Mouse (Mus musculus) layer of hippocampus, adult 8-10 months (tissue): Measurements from ENCODE around the gene U2af2. TPM values are rescaled to one million over a fixed set of nuclear protein-coding genes. Genes with fewer than 3 reads are reported as not detected.

ENCODE experiments used
- DNase-seq, 2 experiments: peaks; one replicate each; pipeline ENCODE4 v3.0.0; 2022; ENCODE audit warnings: low spot score in 2 of 2
- microRNA-seq, 2 experiments: library from miRNA; unstranded; fragments of <30 nt; microRNA quantifications; one replicate each; pipeline ENCODE4 v1.2.0; 2022
- total RNA-seq, 4 experiments: library from RNA; stranded (reverse); gene quantifications; 2 replicates each; pipeline ENCODE4 v1.2.4; 2022

The U2af2 gene
- total RNA-seq, 4 experiments from 2014 or later: 175 to 196 (median 179) TPM

DNA sequence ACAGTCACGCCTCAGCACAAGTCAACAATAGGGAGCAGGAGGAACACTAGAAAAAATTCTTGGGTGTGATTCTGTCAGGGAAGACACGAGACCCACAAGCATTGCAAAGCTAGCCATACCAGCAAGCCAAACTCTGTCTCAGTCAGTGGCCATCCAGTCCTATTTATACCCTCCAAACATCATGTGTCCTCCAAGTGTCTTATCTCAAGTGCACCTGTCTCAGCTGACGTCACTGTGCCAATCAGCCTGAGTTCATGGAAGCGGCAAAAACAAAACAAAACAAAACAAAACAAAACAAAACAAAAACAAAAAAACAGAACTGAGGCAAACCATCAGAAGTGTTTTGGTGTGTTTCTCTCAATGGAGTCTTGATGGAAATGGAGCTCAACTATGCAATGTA is 46.3 kb downstream of the U2af2 start:
- no peak for DNase-seq

DNA sequence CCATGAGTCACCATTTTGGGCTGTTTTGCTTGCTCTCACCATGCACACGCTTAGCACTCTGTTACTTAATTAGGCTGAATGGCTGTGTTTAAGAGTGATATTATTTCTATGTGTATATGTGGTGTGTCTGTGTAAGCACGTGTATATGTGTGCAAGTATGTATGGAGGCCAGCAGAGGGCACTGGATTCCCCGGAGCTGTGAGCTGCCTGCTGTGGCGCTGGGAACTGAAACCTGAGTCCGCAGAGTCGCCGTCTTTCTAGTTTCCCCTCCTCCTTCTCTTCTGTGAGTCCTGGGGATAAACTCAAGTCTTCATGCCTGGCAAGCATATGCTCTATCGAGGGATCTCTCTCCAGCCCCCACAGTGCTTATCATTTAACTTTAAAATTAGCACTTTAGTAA is 47.4 kb downstream of the U2af2 start:
- no peak for DNase-seq

GRCm38 (mm10) chr7:5112701-5113100 is 50.8 kb downstream of the U2af2 start:
- no peak for DNase-seq

DNA sequence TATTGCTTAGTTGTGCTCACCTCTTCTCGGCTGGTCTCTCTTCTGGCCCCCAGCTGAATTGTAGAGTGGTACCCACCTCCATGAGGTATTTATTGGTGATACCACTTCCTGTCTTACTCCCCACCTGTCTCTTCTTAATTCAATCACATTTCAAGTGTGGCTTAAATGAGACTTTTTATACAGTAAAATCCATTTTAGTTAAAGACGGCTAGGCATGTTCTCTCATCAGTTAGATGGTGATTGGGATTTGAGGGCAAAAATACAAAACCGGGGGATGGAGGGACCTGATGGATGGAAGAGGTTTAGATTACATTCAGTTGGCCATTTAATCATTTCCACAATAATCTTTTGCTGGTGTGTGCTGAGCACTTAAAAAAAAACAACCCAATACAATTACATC is 54.9 kb downstream of the U2af2 start, which contains the start of gene Rfpl4:
Rfpl4 (minus strand) TSS at position 101 of the 400 bp plus-strand sequence.
- DNase-seq: no peak

DNA sequence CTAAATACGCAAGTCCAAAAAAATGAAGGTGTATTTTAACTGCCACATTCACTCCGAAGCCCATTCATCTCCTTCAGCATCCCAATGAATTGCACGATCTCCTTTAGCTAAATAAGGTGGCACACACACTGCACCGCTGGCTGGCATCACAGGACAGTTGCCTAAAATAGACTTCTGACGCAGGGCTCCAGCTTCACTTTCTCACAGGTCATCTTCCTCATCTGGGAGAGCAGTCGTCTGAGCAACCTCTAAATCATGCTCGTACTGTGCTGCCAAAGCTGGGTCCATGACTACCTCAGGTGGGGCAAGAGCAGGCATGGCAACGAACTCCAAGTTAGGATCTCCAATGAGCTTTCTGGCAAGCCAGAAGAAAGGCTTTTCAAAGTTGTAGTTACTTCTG is 63.1 kb downstream of the U2af2 start:
- no peak for DNase-seq

- DNase-seq: peak; percentile 50 to 61
Observed at GRCm38 (mm10) chr7:5125549-5126406, 63.8 kb downstream of the U2af2 start, which contains the start of gene Rasl2-9. Rasl2-9 (minus strand) TSS chr7:5125950.

Small RNAs within 50 kb of the gene (microRNA-seq; reads per million reads assigned to microRNA genes)
- gene Gm26217: 0 reads per million in 2 experiments

Other genes with a start within 250 kb of the U2af2 start
- gene Ube2s, start 249.6 kb upstream of the U2af2 start, total RNA-seq: 100 to 1,000 TPM; 113 to 119 (median 116) TPM
- 100 to 1,000 TPM; 133 to 179 (median 153) TPM for gene Shisa7, start 217.4 kb upstream of the U2af2 start, total RNA-seq
- gene Isoc2b, start 191.9 kb upstream of the U2af2 start, total RNA-seq: 1 to 10 TPM; 4.7 to 8.9 (median 6.9) TPM
- 10 to 100 TPM; 13.7 to 16.0 (median 14.2) TPM for gene Isoc2a, start 185.0 kb upstream of the U2af2 start, total RNA-seq
- under 1 TPM; 0.29 to 0.77 (median 0.39) TPM for gene Gm36210, start 155.6 kb upstream of the U2af2 start, total RNA-seq
- gene Zfp628, start 146.9 kb upstream of the U2af2 start, total RNA-seq: 10 to 100 TPM; 13.0 to 15.3 (median 13.9) TPM
- gene Nat14, start 140.1 kb upstream of the U2af2 start, total RNA-seq: 100 to 1,000 TPM in 2 of 4 experiments, 10 to 100 TPM in 2; 89.9 to 111 (median 102) TPM
- gene Ssc5d, start 136.4 kb upstream of the U2af2 start, total RNA-seq: 1 to 10 TPM; 2.8 to 5.1 (median 4.2) TPM
- 1 to 10 TPM in 1 of 4 experiments, under 1 TPM in 2, not detected in 1; 0.58 to 1.1 (median 0.90) TPM for gene Sbk2, start 97.7 kb upstream of the U2af2 start, total RNA-seq
- 1 to 10 TPM in 2 of 4 experiments, under 1 TPM in 2; 0.71 to 1.1 (median 0.98) TPM for gene Sbk3, start 91.0 kb upstream of the U2af2 start, total RNA-seq
- 10 to 100 TPM; 23.2 to 32.9 (median 30.6) TPM for gene Zfp579, start 66.0 kb upstream of the U2af2 start, total RNA-seq
- 1 to 10 TPM; 6.0 to 8.0 (median 6.9) TPM for gene Zfp524, start 47.7 kb upstream of the U2af2 start, total RNA-seq
- gene Fiz1, start 47.4 kb upstream of the U2af2 start, total RNA-seq: 10 to 100 TPM; 20.7 to 25.3 (median 24.5) TPM
- gene Gm44973, start 46.6 kb upstream of the U2af2 start, total RNA-seq: not detected
- gene Zfp865, start 41.8 kb upstream of the U2af2 start, total RNA-seq: 10 to 100 TPM; 37.1 to 42.5 (median 38.5) TPM
- 10 to 100 TPM; 45.2 to 65.9 (median 56.9) TPM for gene Ccdc106, start 41.6 kb upstream of the U2af2 start, total RNA-seq
- under 1 TPM in 1 of 4 experiments, not detected in 3; 0.55 TPM for gene 4632433K11Rik, start 28.0 kb upstream of the U2af2 start, total RNA-seq
- gene Zfp784, start 23.7 kb upstream of the U2af2 start, total RNA-seq: 1 to 10 TPM; 5.6 to 6.4 (median 6.3) TPM
- gene Zfp580, start 10.6 kb upstream of the U2af2 start, total RNA-seq: 10 to 100 TPM; 22.8 to 28.6 (median 27.8) TPM
- gene Epn1, start 18.1 kb downstream of the U2af2 start, total RNA-seq: 100 to 1,000 TPM; 411 to 477 (median 457) TPM
- not detected for gene Rfpl4, start 54.8 kb downstream of the U2af2 start, total RNA-seq
- 1 to 10 TPM in 1 of 4 experiments, under 1 TPM in 2, not detected in 1; 0.63 to 1.0 (median 0.77) TPM for gene Rasl2-9, start 63.8 kb downstream of the U2af2 start, total RNA-seq
- gene Vmn1r55, start 87.5 kb downstream of the U2af2 start, total RNA-seq: under 1 TPM in 2 of 4 experiments, not detected in 2; 0.02 to 0.04 TPM
- not detected for gene Vmn1r56, start 134.6 kb downstream of the U2af2 start, total RNA-seq
- not detected for gene Vmn1r57, start 156.3 kb downstream of the U2af2 start, total RNA-seq